Mouse (Mus musculus) G1E (cell line): ENCODE measurements around the gene Pak4.
"Not testable (repeated sequence)": the region's sequence is repeated elsewhere in the genome, so short reads cannot be mapped to it uniquely, and the experiment has no call there.

Source experiments
- CTCF ChIP-seq: IDR thresholded peaks from 2 replicates; pipeline ENCODE4 v1.5.1; 2012; ENCODE audit warnings: low read depth, low read length, inconsistent platforms, mixed read lengths
- GATA1 ChIP-seq: IDR thresholded peaks from 2 replicates; pipeline ENCODE4 v1.6.1; 2012; ENCODE audit warnings: borderline replicate concordance, low read length, inconsistent platforms, mixed read lengths
- POLR2AphosphoS5 ChIP-seq: IDR thresholded peaks from 2 replicates; pipeline ENCODE4 v1.6.1; 2012; ENCODE audit warnings: low read depth, low read length, inconsistent platforms; ENCODE audit not compliant: insufficient replicate concordance
- TAL1 ChIP-seq: conservative IDR thresholded peaks from 2 replicates; pipeline ENCODE4 v1.6.1; 2012; ENCODE audit warnings: low read depth, low read length, inconsistent platforms, mixed read lengths

DNA sequence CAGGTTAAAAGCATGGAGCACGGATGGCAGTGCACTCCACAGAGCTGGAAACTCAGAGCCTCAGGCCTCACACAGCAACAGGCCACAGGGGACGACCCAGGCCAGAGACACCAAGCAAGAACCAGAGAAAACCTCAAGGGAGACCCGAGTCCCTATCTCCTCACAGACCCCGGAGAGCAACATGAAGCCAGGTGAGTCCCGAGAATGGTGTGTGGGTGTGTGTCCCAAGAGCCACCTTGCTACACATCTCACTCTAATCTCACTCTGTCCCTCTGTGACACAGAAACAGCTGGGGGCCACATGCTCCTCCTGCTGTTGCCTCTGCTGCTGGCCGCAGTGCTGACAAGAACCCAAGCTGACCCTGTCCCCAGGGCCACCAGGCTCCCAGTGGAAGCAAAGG, 75.4 kb downstream of the Pak4 start, which contains the start of gene Ifnl3:
- TF ChIP-seq GATA1, CTCF, TAL1, POLR2AphosphoS5: not testable (repeated sequence)
